Mouse (Mus musculus) heart, postnatal 0 days (tissue): ENCODE results near the gene Tmed9.

ENCODE experiments used
- CTCF ChIP-seq: IDR thresholded peaks from 2 replicates; pipeline ENCODE4 v1.5.1; 2016; ENCODE audit warnings: antibody characterized with exemption, control low read depth, low read depth
- EP300 ChIP-seq: IDR thresholded peaks from 2 replicates; pipeline ENCODE4 v1.6.1; 2016; ENCODE audit warnings: antibody characterized with exemption, low read depth

GRCm38 (mm10) chr13:55611996-55612395 lies 38.5 kb downstream of the Tmed9 start:
- TF ChIP-seq EP300 (no peak), CTCF (no peak)
